Mouse (Mus musculus): ENCODE results near the gene Prickle1.

Gene Prickle1

DNA sequence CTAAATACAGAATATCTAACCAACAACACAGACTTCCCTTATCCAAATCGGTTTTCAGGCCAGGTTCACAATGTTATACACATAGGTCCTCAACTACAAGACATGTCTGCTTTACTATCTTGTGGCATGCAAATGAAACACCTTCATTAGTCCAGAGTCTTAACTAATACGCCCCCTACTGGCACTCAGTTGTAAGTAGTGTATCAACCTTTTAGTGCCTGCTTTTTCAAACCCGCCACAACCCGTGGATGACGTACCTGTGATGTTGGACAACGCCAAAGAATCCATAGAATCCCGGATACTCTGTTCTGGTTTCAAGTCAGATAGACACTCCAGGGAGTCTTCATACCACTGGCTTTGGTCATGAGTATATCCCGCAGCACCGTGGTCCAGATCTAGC, 93.0 kb downstream of the Prickle1 start:
- DNase-seq, result no peak

DNA sequence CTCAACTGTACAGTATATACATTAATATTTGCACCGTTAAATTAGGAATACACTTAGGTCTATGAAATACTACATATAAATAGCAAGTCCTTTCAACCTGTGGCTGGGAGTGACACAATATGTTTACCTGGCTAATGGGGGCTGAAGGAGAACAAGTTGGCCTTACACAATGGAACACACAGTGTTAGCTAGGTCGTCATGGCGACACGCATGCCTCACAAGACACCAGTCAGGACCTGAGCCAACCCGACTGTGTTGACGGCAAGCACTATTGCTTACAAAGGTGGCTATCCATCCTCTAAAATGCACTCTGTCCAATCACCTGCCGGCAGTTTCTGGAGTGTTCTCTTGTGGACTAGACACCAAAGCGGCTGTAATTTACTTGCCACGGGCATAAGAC, 95.8 kb downstream of the Prickle1 start:
- no peak for DNase-seq

DNA sequence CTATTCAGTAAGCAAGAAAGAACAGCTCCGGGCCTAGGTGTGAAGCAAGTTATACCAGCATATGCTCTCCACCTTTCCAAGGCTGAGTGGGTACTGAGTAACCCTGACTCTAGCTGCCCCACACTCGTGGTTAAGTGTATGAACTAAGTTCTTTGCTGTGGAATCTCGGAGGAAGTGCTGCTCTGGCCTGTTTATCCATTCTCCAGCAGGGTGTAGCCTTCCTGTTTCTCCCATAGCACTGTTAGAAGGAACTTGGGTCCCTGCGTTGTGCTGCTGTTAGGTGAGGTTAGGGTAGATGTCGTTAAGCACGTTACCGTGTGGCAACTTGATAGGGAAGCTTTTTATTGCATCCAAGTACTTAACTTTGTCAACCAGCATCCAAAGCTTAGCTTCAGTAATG, 101.0 kb downstream of the Prickle1 start:
- no peak for DNase-seq

DNA sequence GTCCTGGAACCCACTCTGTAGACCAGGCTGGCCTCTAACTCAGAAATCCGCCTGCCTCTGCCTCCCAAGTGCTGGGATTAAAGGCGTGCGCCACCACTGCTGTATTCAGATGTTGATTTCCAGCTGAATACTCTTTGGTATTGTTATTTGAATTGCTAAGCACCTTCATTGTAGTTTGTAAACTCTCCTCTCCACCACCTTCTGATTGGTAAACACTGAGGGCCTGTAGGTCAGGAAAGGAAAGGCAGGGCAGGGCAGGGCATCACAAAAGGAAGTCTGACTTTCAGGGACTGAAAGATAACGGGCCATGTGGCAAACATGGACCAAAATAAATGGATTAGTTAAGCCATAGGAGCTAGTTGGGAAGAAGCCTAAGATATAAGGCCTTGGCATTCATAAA, 106.1 kb downstream of the Prickle1 start:
- no peak for DNase-seq

DNA sequence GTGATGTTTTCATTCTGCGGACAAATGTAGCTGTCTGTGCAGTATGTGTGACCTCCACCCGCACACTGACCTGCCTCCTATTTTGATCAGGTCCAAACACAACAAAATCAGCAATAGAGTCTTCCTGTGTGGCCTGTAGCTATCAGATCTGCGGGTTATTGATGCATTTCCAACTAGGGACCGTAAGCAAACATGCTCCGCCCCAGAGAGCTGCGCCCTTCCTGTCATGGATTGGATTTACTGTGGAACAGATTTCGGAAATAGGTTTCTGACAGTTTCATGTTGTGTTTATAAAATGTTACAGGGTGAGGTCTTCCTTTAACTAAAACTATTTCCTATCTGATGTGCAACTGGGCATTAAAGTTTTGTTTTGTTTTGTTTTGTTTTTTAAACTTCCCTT, 109.6 kb downstream of the Prickle1 start:
- DNase-seq, result no peak

DNA sequence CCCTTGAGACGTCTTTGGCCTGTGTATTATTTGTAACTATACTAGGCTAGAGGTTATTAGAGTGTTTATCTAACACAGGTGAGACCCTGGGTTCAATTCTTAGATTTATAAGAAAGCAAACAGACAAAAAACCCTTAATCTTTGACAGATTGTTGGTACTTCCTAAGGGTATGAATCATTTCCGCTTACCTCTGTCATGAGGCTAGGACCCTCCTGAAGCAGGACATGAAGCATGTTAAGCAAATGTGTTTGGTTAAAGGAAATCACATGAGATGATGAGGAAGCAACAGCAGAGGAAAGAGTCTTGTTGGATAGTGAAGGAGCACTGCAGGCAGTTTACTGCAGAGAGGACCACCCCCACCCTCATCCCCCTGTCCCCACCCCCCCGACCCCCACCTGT, 110.4 kb downstream of the Prickle1 start:
- no peak for DNase-seq

DNA sequence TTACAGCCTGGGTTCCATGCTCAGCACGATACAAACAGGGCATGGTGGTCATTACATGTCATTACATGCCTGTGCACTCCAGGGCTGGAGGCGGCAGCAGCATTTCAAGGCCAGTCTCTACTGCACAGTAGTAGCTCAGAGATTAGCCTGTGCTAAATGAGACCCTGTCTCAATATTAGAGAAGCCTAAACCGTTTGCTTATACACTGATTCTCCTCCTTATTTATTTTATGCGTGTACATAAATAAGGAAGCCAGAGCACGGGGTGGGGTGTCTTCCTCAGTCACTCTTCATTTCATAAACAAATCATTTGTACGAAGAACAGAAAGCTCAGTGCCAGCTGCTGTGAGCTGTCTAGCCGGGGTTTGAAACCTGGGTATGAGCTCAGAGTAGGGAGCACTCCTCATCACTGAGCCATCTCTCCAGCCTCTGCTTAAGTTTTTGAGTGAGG, 111.4 kb downstream of the Prickle1 start:
- DNase-seq, result no peak

DNA sequence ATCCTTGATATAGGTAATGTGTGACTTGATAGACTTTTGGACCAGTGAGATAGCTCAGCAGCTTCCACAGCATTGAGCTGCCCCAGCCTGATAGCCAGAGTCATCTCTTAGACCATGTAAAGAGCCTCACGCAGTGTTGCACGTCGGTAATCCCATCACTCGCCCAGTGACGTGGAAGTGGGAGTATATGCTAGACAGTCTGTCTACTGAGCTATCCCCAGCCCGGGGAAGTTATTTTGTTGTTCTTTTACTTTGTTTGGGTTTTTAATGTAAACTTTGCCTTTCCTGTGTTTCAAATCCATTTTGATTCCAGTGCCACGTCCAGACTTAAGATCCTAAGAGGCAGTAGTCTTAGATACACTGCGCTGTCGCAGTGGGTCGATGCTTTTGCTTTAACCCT, 114.6 kb downstream of the Prickle1 start:
- DNase-seq, result no peak

DNA sequence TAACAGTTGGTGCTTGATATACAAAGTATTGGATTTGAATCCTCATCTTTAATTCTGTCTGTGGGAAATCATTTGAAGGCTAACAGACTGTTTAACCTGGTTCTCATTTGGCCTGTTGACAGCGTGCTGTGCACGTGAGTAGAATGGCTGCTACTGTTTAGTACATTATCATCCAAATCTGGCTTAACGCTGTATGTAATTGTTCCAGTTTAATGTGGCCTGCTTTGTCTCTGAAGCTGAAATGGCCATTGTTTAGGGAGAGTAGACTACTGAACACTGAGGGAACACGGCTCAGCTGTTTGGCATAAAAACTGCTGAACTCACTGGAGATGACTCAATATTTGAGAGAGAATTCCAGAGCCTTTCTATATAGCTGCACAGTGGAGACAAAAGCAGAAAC, 116.2 kb downstream of the Prickle1 start:
- DNase-seq, result no peak

DNA sequence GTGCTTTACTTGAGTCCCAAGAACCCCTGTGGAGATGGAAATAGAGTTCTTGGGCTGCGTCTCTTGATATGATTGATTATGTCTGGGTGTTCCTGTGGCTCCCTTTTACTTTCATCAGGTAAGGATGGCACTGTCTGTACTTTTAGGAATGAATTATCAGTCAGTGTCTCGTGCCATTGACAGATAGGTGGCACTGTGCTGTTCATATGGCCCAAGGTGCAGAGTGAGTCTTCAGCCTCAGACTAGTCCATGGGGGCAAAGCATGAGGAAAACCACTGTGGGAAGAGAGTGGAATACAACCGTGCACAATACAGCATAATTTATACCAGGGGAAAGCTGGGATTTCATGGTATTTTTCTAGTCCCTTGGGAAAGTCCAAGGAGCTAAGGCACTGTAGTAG, 117.0 kb downstream of the Prickle1 start:
- DNase-seq, result no peak

DNA sequence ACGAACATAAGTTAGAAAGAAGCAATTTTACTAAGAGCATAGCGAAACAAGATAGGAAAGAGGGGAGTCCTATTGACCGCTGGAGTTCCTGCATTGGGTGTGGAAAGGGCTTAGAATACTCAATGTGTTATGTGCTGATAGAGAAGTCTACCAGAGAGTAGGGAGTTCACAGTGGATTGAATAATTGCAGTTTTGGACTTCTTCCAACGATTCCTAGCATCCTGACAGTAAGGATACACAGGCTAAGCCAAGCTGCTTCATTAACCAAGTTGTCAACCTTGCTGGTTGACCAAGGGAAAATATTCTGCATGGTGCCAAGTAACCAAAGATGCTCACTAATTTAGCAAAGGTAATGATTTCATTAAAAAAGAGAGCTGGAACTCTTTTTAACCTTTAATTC, 118.0 kb downstream of the Prickle1 start:
- no peak for DNase-seq

DNA sequence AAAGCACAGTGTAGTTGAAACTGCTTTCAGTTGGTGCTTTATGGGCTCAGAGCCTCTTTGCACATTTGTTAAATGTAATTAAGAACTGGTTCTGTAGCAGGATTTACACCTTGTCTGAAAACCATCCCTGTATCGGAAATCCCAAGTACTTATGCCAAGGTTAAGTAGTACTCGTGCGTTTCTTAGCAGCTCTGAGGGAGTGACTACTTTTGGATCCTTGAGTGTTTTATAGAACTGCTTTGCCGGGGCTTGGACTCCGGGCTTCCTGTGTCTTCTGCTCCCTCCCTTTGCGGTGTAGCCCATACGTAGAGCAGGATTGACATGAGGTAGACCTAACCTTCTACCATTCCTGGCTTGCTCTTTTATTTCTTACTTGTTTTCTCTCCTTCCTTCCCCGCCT, 120.0 kb downstream of the Prickle1 start:
- no peak for DNase-seq

DNA sequence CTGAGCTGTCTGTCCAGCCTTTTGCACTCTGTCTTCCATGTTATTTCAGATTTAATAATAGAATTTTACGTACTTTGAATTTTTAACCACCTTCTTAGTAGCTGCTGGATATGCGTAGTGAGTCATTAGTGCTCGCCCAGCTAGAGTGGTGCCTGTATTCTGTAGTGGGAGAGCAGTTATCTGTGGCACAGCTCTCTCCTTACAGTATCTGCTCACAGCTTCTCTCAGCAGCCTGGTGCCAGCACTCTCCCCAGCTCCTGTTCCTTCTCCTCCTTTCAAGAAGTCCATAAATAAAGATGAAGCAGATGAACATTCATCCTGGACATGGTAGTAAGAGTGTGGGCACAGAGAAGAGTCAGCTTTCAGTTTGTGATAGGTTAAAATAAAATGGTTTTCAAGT, 121.4 kb downstream of the Prickle1 start:
- no peak for DNase-seq

DNA sequence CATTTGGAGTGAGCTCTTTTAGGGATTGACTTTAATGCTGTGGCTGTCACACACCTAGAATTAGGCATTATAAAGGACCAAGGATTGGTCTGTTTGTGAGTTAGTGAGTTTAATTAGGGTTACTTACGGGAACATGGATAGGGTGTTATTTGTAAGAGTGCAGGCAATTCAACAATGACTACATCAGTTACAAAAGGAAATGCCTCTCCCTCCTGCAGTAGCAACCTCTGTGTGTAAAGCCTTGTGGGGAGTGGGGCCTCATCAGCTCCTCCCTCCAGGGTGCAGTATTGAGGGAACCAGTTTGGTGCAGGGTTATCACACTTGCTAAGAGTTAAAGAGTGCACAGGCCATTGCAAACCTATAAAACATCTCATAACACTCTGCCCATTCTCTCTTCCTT, 123.6 kb downstream of the Prickle1 start:
- no peak for DNase-seq

DNA sequence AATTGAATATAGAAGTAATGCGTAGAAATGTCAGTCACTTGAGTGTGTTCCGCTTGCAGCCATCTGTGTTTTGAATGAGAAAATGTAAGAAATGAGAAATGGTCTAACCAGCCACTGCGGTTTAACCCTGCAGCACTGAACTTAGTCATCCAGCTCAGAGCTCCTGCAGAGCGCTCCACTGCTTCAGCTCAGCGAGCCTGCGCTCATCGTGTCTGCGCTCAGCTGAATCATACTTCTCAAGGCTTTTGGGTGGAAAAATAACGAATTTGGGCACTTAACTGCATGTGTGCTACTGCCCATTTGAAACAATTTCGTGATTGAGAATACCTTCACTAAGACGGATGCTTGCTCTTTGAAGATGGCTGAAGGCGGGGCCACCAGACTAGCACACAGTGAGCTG, 124.0 kb downstream of the Prickle1 start:
- DNase-seq, result no peak

DNA sequence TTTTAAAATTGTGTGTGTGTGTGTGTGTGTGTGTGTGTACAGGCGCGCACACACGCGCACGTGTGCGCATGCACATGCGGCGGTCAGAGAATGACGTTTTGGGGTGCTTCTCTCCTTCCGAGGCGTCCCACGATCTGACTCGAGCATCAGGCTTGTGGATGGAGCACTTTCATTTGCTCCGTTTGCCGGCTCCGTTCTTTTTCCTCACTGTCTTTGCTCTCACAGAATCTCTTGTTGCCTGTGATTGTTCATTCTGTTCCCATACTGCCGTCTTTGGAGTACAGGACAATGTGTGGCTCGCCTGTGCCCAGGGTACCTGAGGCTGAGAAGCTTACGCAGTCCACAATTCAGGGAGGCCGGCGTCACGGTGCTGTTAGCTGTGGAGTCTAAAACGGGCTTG, 134.6 kb downstream of the Prickle1 start:
- no peak for DNase-seq

DNA sequence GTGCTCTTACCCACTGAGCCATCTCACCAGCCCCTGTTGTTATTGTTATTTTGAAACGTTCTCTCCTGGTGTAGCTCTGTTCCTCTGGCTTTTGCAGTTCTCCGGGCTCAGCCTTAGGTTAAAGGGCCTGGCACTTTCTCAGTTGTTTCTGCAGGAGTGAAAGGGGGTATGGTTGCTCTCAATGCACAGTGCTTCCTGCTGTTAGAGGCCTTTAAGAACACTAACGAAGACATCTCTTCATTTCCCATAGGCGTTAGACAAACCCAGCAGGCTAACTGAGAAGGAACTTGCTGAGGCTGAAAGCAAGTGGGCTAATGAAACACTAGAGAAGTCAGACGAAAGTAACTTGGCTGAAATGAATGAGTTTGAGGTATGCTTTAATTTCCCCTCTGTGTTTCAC, 136.3 kb downstream of the Prickle1 start:
- DNase-seq, result no peak

DNA sequence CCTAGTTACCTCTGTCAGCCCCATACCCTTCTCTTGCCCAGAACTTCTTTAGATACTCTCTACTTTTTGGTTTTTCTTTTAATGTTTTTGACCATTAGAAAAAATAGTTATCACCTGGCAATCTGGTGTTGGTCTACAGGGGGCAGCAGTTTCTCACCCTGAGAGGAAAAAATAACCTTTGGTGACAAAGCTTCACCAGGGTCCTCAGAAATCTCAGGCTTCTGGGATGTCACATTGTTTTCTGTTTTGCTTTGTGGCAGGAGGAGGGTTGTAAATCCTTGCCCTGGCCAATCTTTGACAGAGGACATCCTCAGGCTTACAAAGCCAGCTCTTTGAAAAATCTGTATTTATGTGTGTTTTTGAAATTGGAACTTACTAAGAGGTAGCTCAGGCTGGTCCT, 139.7 kb downstream of the Prickle1 start:
- DNase-seq, result no peak

DNA sequence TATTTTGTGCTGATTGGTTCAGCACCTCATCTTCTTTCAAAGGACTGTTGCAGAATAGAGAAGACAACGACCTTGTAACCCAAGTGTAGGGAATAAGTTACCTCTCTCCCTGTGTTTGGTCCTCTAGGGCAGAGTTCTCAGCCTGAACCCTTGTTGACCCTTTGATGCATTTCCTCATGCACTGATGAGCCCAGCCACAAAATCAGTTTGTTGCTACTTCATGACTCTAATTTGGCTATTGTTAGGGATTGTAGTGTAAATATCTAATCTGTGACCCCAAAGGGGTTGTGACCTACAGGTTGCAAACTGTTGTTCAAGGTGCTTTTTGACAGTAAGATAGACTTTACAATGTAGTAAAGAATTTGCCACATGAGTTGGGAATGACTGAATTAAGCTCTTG, 142.4 kb downstream of the Prickle1 start:
- DNase-seq, result no peak

Data from cerebellum, postnatal 36 days (tissue).